Mouse (Mus musculus): ENCODE measurements around the gene 2200002D01Rik. TPM values are rescaled to one million over a fixed set of nuclear protein-coding genes. Genes with fewer than 3 reads are reported as not detected.

Gene 2200002D01Rik
- polyA plus RNA-seq, 1 experiment from 2014 or later, result 6.3 TPM

DNA sequence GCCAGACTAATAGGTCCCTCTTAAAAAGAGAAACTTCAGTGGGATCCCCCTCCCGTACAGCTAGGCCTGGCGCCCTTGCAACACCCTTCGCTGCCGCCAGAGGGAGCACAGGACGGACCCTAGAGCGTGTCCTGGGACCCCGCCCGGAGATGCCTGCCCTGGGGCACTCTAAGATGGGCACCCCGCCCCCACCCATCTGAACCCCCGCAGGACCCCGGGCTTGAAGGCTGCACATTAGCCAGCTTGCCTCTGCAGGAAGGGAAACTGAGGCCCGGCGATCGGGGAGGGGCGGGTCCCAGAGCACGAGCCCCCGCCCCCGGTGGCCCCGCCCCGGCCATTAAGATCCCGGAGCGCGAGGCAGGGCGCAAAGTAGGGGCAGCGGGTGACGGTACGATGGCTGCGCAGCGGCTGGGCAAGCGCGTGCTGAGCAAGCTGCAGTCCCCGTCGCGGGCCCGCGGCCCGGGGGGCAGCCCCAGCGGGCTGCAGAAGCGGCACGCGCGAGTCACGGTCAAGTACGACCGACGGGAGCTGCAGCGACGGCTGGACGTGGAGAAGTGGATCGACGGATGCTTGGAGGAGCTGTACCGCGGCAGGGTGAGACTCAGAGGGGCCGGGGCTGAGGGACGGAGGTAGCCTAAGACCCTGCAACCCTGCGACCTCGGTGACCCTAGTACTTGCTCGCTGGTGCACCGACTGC, 40.8 kb upstream of the 2200002D01Rik start, which contains the start of gene Ppp1r14a:
Gene Ppp1r14a, plus strand, starts transcription at position 367 of the 697 bp plus-strand sequence.
- no peaks in the 10 kb centered on the region for H3K36me3 ChIP-seq (replicated peaks)
- H3K27ac ChIP-seq (replicated peaks), result no peak within 1 kb of the TSS
- peak within 1 kb of the TSS; percentile 61 for H3K4me3 ChIP-seq (replicated peaks)
- ATAC-seq (ENCODE audit: insufficient read depth), result peak; percentile 63
- peaks cover 26% of the 10 kb centered on the region for H3K4me1 ChIP-seq (replicated peaks)
- 2% methylated on average over 59 of the region's 59 CpGs for WGBS (ENCODE audit: insufficient replicate concordance)
- H3K9me3 ChIP-seq (replicated peaks), result no peaks in the 10 kb centered on the region
- H3K27me3 ChIP-seq, result peaks cover 26% of the 10 kb centered on the region
- H3K4me2 ChIP-seq, result peak within 1 kb of the TSS; percentile 88
- no peak within 1 kb of the TSS; the same call in 1 of the 2 replicates for H3K9ac ChIP-seq

DNA sequence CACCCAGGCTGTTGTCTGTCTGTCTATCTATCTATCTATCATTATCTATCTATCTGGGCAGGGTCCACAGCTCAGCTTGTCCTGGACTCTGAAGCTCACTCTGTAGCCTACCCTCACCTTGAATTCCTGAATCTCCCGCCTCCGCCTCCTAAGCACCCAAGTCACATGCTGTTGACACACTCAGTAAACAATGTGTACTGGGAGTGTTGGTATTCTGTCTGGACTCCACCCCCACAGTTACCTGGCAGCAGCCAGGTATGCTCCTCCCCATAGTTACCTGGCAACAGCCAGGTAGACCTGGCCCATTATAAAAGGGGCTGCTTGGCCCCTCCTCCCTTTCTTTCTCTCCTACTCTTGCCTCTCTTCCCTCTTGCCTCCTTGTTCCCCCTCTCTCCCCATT, 39.8 kb upstream of the 2200002D01Rik start:
- Histone ChIP-seq H3K27ac (replicated peaks) (no peak overlapping the region), H3K27me3 (peaks cover 26% of the 10 kb centered on the region), H3K9ac (no peak overlapping the region), H3K36me3 (replicated peaks) (no peaks in the 10 kb centered on the region), H3K4me2 (no peak overlapping the region), H3K4me3 (replicated peaks) (no peak overlapping the region), H3K9me3 (replicated peaks) (no peaks in the 10 kb centered on the region), H3K4me1 (replicated peaks) (peaks cover 22% of the 10 kb centered on the region)
- no peak for ATAC-seq (ENCODE audit: insufficient read depth)
- WGBS (ENCODE audit: insufficient replicate concordance), result 72% methylated on average over 2 of the region's 2 CpGs

DNA sequence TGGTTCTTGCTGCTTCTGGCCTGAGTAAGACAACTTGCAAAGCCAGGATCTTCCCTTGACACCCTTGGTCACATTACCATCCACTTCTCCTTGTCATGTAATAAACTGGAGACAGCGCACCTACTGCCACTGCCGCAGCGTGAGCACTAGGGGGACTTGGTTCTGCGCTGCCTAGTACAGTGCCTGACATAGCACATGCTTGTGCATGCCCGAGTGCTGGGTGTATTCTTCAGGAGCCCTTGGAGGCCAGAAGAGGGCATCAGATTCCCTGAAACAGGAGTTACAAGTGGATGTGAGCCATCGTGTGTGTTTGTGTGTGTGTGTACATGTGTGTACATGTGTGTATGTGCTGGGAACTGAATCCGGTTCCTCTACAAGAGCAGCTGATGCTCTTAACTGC, 39.2 kb upstream of the 2200002D01Rik start:
- Histone ChIP-seq H3K4me2 (no peak overlapping the region), H3K9ac (no peak overlapping the region), H3K9me3 (replicated peaks) (no peaks in the 10 kb centered on the region), H3K27ac (replicated peaks) (no peak overlapping the region), H3K27me3 (peaks cover 31% of the 10 kb centered on the region), H3K4me3 (replicated peaks) (no peak overlapping the region), H3K4me1 (replicated peaks) (peaks cover 17% of the 10 kb centered on the region), H3K36me3 (replicated peaks) (no peaks in the 10 kb centered on the region)
- no peak for ATAC-seq (ENCODE audit: insufficient read depth)
- 72% methylated on average over 7 of the region's 7 CpGs for WGBS (ENCODE audit: insufficient replicate concordance)

DNA sequence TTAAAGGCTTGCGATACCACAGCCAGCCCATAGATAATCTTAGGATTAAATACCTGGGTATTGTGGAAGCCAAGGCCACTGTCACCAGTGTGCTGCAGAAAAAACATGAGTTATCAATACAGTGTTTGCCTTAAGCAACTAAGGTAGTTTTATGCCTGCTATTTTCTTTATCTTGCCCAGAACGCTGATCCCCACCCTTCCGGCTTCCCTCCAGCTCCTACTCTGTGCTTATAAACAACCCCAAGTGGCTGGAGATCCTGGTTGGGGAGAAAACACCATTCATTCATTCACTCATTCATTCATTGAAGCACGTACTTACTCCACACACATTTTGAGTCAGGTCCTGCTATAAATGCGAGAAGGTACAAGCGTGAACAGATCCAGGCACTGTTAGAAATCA, 36.3 kb upstream of the 2200002D01Rik start:
- ATAC-seq (ENCODE audit: insufficient read depth), result no peak
- no peak overlapping the region for H3K9ac ChIP-seq
- 66% methylated on average over 6 of the region's 6 CpGs for WGBS (ENCODE audit: insufficient replicate concordance)
- no peaks in the 10 kb centered on the region for H3K9me3 ChIP-seq (replicated peaks)
- H3K27me3 ChIP-seq, result peaks cover 37% of the 10 kb centered on the region
- H3K27ac ChIP-seq (replicated peaks), result no peak overlapping the region
- H3K36me3 ChIP-seq (replicated peaks), result no peaks in the 10 kb centered on the region
- no peak overlapping the region for H3K4me2 ChIP-seq
- H3K4me3 ChIP-seq (replicated peaks), result no peak overlapping the region
- peaks cover 37% of the 10 kb centered on the region for H3K4me1 ChIP-seq (replicated peaks)

DNA sequence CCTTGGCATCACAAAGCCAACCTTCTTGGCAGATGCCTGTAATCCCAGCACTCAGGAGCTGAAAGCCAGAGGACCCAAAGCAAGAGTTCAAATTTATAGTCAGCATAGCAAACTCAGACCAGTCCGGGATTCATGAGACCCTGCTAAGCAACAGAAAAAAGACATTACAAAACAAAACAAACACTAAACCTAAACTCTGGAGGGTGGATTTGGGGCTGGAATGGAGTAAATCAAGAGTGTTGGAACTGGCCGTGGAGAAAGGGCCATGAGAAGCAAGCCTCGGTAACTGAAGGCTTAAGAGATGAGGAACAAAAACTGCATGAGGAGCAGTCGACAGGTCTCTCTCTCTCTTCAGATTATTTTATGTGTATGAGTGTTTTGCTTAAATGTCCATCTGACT, 35.6 kb upstream of the 2200002D01Rik start:
- ATAC-seq (ENCODE audit: insufficient read depth), result no peak

DNA sequence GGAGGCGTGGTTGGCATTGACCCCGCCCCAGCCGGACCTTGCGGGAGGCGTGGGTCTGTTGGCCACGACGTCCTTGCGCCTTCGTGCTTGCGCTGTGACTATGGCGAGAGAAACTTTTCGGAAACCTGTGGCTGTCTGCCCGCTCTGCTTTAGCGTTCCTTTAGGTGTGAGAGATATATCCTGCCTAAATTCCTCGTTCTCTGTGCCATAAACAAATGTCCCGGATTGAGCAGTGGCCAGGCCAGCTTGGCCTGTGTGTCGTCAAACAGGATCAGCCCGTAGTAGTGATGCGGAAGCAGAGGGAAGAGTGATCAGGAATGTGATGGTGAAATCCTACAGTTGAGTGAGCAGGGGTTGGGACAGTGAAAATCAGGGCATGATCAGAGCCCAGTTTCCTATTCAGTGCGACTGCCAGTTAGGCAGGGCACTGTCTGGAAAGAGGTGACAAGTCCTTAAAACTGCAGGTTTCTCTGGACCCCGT, 33.8 kb upstream of the 2200002D01Rik start:
- no peaks in the 10 kb centered on the region for H3K9me3 ChIP-seq (replicated peaks)
- H3K9ac ChIP-seq, result peak overlapping the region; percentile 56; the same call in 1 of the 2 replicates
- peak overlapping the region; percentile 91 for H3K4me2 ChIP-seq
- WGBS (ENCODE audit: insufficient replicate concordance), result 13% methylated on average over 21 of the region's 21 CpGs
- H3K27me3 ChIP-seq, result peaks cover 26% of the 10 kb centered on the region
- ATAC-seq (ENCODE audit: insufficient read depth), result peak; percentile 13; the same call in 1 of the 2 replicates
- no peaks in the 10 kb centered on the region for H3K36me3 ChIP-seq (replicated peaks)
- peaks cover 27% of the 10 kb centered on the region for H3K4me1 ChIP-seq (replicated peaks)
- peak overlapping the region; percentile 58 for H3K4me3 ChIP-seq (replicated peaks)
- no peak overlapping the region for H3K27ac ChIP-seq (replicated peaks)

More for the DNA sequence above, 35.6 kb upstream of the 2200002D01Rik start:
- WGBS (ENCODE audit: insufficient replicate concordance), result 60% methylated on average over 4 of the region's 4 CpGs
- Histone ChIP-seq H3K27me3 (peaks cover 31% of the 10 kb centered on the region), H3K27ac (replicated peaks) (no peak overlapping the region), H3K9me3 (replicated peaks) (no peaks in the 10 kb centered on the region), H3K9ac (no peak overlapping the region), H3K4me2 (no peak overlapping the region), H3K4me1 (replicated peaks) (peaks cover 31% of the 10 kb centered on the region), H3K36me3 (replicated peaks) (no peaks in the 10 kb centered on the region), H3K4me3 (replicated peaks) (no peak overlapping the region)

DNA sequence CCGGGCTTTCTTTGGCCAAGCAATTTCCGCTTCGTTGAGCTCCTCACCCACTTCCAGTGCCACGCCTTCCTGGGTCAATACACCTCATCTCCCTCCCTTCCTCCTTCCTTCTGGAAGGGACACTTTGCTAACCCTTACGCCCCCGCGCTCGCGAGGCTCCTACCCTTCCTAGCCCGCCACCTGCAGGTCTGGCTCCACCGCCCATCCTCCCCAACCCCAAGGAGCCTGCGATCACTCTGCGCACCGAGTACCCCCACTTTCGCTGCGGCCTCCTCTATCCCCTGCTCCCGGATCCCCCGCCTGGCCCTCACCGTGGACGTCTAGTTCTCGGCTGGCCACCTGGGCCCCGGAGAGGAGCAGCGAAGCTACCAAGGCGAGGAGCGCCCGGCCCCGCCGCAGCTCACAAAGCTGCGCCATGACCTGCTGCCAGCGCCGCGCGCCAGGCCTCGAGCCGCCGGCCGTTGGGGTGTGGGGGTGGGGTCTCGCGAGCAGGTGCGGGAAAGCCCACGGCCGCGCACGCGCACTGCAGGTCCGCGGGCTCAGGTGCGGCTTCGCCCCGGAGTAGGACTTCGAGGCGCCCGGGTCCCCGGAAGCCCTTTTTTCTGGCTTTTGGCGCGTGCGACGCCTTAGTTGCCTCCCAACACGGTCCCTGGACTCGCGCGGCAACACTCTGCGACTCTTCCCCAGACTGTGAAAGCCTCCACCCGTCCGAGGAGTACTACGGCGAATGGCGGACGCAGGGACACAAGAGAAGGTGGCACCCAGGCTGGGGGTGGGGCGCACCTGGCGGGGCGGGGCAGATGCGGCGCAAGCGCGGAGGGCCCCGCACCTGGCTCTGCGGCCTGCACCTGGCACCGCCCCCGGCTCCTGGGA, 33.2 kb upstream of the 2200002D01Rik start, which contains the start of gene Spint2:
Gene Spint2, minus strand, starts transcription at position 712 of the 873 bp plus-strand sequence.
- Histone ChIP-seq H3K4me1 (replicated peaks) (peaks cover 27% of the 10 kb centered on the region), H3K9ac (peak within 1 kb of the TSS; percentile 56), H3K9me3 (replicated peaks) (no peaks in the 10 kb centered on the region), H3K27me3 (peaks cover 24% of the 10 kb centered on the region), H3K4me2 (peak within 1 kb of the TSS; percentile 91), H3K36me3 (replicated peaks) (no peaks in the 10 kb centered on the region), H3K27ac (replicated peaks) (peak within 1 kb of the TSS; percentile 53; the same call in 1 of the 2 replicates), H3K4me3 (replicated peaks) (peak within 1 kb of the TSS; percentile 58)
- under 1% methylated on average over 80 of the region's 80 CpGs for WGBS (ENCODE audit: insufficient replicate concordance)
- ATAC-seq (ENCODE audit: insufficient read depth), result peak; percentile 69

DNA sequence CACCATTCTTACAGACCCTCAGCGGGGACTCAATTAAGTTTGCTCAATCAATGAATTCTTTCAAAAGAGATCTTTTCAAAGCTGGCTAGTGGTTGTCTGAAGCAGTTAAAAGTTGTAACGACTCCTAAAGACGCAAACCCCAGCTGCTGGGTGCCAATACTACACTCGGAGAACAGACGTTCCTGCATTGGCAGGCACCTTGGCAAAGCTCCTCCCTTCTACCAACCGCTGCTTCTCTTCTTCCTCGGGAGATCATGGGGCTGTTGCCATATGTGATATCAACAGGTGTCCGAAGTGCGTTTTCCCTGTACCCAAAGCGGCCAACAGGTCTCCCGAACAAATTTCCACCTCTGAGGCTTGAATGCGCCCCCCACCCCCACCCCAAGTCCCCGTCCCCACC, 32.5 kb upstream of the 2200002D01Rik start:
- Histone ChIP-seq H3K9me3 (replicated peaks) (no peaks in the 10 kb centered on the region), H3K27me3 (peaks cover 24% of the 10 kb centered on the region), H3K9ac (peak overlapping the region; percentile 56), H3K27ac (replicated peaks) (no peak overlapping the region), H3K36me3 (replicated peaks) (no peaks in the 10 kb centered on the region), H3K4me3 (replicated peaks) (peak overlapping the region; percentile 58), H3K4me2 (peak overlapping the region; percentile 91), H3K4me1 (replicated peaks) (peaks cover 27% of the 10 kb centered on the region)
- no peak for ATAC-seq (ENCODE audit: insufficient read depth)
- WGBS (ENCODE audit: insufficient replicate concordance), result 12% methylated on average over 13 of the region's 13 CpGs

DNA sequence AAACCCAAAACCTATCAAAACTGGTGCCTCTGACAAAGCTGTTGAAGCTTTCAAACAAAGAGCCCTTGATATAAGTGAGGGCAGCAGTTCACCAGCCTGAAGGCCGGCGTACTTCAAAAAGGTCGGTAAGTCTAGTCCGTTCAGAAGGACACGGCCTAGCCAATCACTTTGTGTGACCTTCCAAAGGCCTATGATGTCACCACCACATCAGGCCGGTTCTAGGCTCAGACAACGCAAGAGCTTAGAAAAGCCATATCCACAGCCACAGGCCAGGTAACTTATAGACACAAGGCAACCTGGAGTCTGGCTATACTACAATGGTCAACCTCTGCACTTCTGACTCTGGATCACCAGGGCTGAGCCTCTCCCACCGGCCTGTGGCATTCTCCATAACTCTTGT, 31.7 kb upstream of the 2200002D01Rik start:
- Histone ChIP-seq H3K27ac (replicated peaks) (no peak overlapping the region), H3K27me3 (peaks cover 24% of the 10 kb centered on the region), H3K4me3 (replicated peaks) (no peak overlapping the region), H3K36me3 (replicated peaks) (no peaks in the 10 kb centered on the region), H3K9me3 (replicated peaks) (no peaks in the 10 kb centered on the region), H3K9ac (no peak overlapping the region), H3K4me2 (peak overlapping the region; percentile 91; the same call in 1 of the 2 replicates), H3K4me1 (replicated peaks) (peaks cover 27% of the 10 kb centered on the region)
- ATAC-seq (ENCODE audit: insufficient read depth), result no peak
- WGBS (ENCODE audit: insufficient replicate concordance), result 68% methylated on average over 8 of the region's 8 CpGs

DNA sequence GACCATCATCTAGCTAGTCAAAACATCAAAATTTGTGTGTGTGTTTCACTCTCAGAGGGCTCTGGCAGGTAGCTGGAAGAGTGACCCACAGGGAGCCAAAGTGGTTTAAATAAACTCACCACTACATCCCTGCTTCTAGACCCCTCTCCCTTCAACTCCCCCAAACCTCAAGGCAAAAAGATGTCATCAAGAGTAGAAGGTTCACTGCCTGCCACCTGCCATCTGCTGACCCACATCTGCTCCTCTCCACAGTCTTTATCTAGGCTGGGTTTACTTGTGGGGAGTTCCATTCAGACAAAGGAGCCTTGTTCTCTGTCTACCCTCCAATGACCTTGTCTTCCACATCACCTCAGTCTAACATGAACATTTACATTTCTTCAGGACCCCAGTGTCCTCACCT, 31.0 kb upstream of the 2200002D01Rik start:
- Histone ChIP-seq H3K36me3 (replicated peaks) (no peaks in the 10 kb centered on the region), H3K9me3 (replicated peaks) (no peaks in the 10 kb centered on the region), H3K27me3 (peaks cover 24% of the 10 kb centered on the region), H3K9ac (no peak overlapping the region), H3K27ac (replicated peaks) (no peak overlapping the region), H3K4me2 (no peak overlapping the region), H3K4me1 (replicated peaks) (peaks cover 27% of the 10 kb centered on the region), H3K4me3 (replicated peaks) (no peak overlapping the region)
- no peak for ATAC-seq (ENCODE audit: insufficient read depth)

DNA sequence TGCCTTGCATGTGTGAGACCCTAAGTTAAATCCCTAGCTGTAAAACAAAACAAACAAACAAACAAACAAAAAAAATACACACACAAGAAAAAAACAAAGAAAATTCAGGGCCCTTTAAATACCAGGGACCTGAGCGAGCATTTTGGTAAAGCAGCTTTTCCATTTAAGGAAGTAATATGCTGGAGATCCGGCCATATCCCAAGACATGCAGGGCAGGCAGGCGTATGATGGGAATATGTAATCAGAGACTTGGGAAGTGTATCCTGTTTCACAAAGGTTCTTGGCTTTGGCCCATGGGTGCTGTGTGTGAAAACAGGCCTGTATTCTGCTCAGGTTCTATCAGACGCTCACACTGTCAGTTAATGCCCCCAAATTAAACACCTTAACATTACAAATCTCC, 29.2 kb upstream of the 2200002D01Rik start:
- peaks cover 27% of the 10 kb centered on the region for H3K4me1 ChIP-seq (replicated peaks)
- no peaks in the 10 kb centered on the region for H3K36me3 ChIP-seq (replicated peaks)
- no peak overlapping the region for H3K4me3 ChIP-seq (replicated peaks)
- H3K9me3 ChIP-seq (replicated peaks), result no peaks in the 10 kb centered on the region
- 68% methylated on average over 4 of the region's 4 CpGs for WGBS (ENCODE audit: insufficient replicate concordance)
- H3K4me2 ChIP-seq, result no peak overlapping the region
- no peak for ATAC-seq (ENCODE audit: insufficient read depth)
- H3K9ac ChIP-seq, result no peak overlapping the region
- H3K27ac ChIP-seq (replicated peaks), result no peak overlapping the region
- H3K27me3 ChIP-seq, result peaks cover 20% of the 10 kb centered on the region
